Comparison of ENCODE assay signal across 15 mouse cellular contexts in genomic region chr13:42957856-42958255, GRCm38 (mm10).
DNase-seq lines count a peak whose midpoint lies in the region; ATAC-seq and TF ChIP-seq lines count a peak whose summit lies in the region.
"Had no signal": no experiment of that assay in that cellular context is flagged by ENCODE, and none has a peak within 500 bp of the region (broad histone marks: within the 10 kb centered on the region; RNA-seq: fewer than 3 reads in every experiment).

No protein-coding gene starts in this region.

- no peak overlapping the region for H3K27ac ChIP-seq in embryonic facial prominence, embryonic 14.5 days (replicated peaks; ENCODE audit: low read depth, low read length)
- no peak overlapping the region for H3K27ac ChIP-seq in embryonic facial prominence, embryonic 10.5 days (replicated peaks)
- no peak overlapping the region for H3K27ac ChIP-seq in lung, postnatal 0 days (ENCODE audit: low read length)
- H3K27ac ChIP-seq: embryonic facial prominence, embryonic 13.5 days; forebrain, embryonic 12.5 days; heart, embryonic 13.5 days; neural tube, embryonic 12.5 days had no signal

- WGBS in embryonic facial prominence, embryonic 14.5 days: 68% methylated on average over 7 of the region's 7 CpGs
- 75% methylated on average over 7 of the region's 7 CpGs for WGBS in embryonic facial prominence, embryonic 10.5 days
- WGBS in lung, postnatal 0 days: 46% methylated on average over 7 of the region's 7 CpGs

- H3K27me3 ChIP-seq in embryonic facial prominence, embryonic 14.5 days (replicated peaks; ENCODE audit: control insufficient read depth, insufficient read depth, low read length): no peaks in the 10 kb centered on the region
- H3K27me3 ChIP-seq in embryonic facial prominence, embryonic 10.5 days (replicated peaks; ENCODE audit: low read depth, poor library complexity, severe bottlenecking): no peaks in the 10 kb centered on the region
- H3K27me3 ChIP-seq in lung, postnatal 0 days (replicated peaks; ENCODE audit: insufficient read depth, low read length): no peaks in the 10 kb centered on the region
- H3K27me3 ChIP-seq: embryonic facial prominence, embryonic 13.5 days; forebrain, embryonic 12.5 days; heart, embryonic 13.5 days; neural tube, embryonic 12.5 days had no signal

- no peak for TF ChIP-seq EP300 in lung, postnatal 0 days (IDR thresholded peaks at IDR 0.05)

- ATAC-seq in embryonic facial prominence, embryonic 14.5 days (ENCODE audit: low read depth): no peak
- no peak for ATAC-seq in lung, postnatal 0 days
- ATAC-seq in inflammation-experienced regulatory T-cells, adult 6 months: no peak
- ATAC-seq: midbrain, embryonic 16.5 days had no signal

- no peak overlapping the region for H3K4me3 ChIP-seq in embryonic facial prominence, embryonic 14.5 days (ENCODE audit: low read depth, low read length)
- H3K4me3 ChIP-seq in embryonic facial prominence, embryonic 10.5 days: no peak overlapping the region
- no peak overlapping the region for H3K4me3 ChIP-seq in lung, postnatal 0 days (ENCODE audit: low read depth, low read length)
- H3K4me3 ChIP-seq: embryonic facial prominence, embryonic 13.5 days; forebrain, embryonic 12.5 days; heart, embryonic 13.5 days; neural tube, embryonic 12.5 days had no signal

- no peaks in the 10 kb centered on the region for H3K4me1 ChIP-seq in embryonic facial prominence, embryonic 14.5 days (ENCODE audit: control insufficient read depth, insufficient read depth, low read length)
- H3K4me1 ChIP-seq in embryonic facial prominence, embryonic 10.5 days: no peaks in the 10 kb centered on the region
- no peaks in the 10 kb centered on the region for H3K4me1 ChIP-seq in lung, postnatal 0 days (ENCODE audit: insufficient read depth, low read depth, low read length)
- H3K4me1 ChIP-seq: forebrain, embryonic 12.5 days; neural tube, embryonic 12.5 days had no signal

- H3K9me3 ChIP-seq in embryonic facial prominence, embryonic 14.5 days (ENCODE audit: control insufficient read depth, low read length): 0 out of 2 replicates have a peak, but pooled peaks cover 5% of the 10 kb centered on the region
- H3K9me3 ChIP-seq in embryonic facial prominence, embryonic 10.5 days: no peaks in the 10 kb centered on the region
- no peaks in the 10 kb centered on the region for H3K9me3 ChIP-seq in lung, postnatal 0 days (ENCODE audit: low read length)
- H3K9me3 ChIP-seq: embryonic facial prominence, embryonic 13.5 days; forebrain, embryonic 12.5 days; neural tube, embryonic 12.5 days had no signal

- H3K9ac ChIP-seq in embryonic facial prominence, embryonic 14.5 days (ENCODE audit: low read depth, low read length): no peak overlapping the region
- H3K9ac ChIP-seq in lung, postnatal 0 days (replicated peaks; ENCODE audit: low read depth): no peak overlapping the region
- H3K9ac ChIP-seq: embryonic facial prominence, embryonic 13.5 days; forebrain, embryonic 12.5 days; heart, embryonic 13.5 days; neural tube, embryonic 12.5 days had no signal

- TF ChIP-seq CTCF in lung, postnatal 0 days (IDR thresholded peaks at IDR 0.05): no peak

- no peak overlapping the region for H3K4me2 ChIP-seq in embryonic facial prominence, embryonic 14.5 days (ENCODE audit: low read depth, low read length)
- no peak overlapping the region for H3K4me2 ChIP-seq in lung, postnatal 0 days (replicated peaks; ENCODE audit: low read depth, low read length)
- H3K4me2 ChIP-seq: embryonic facial prominence, embryonic 13.5 days; forebrain, embryonic 12.5 days; heart, embryonic 13.5 days; neural tube, embryonic 12.5 days had no signal

- H3K36me3 ChIP-seq in embryonic facial prominence, embryonic 14.5 days (ENCODE audit: control insufficient read depth, insufficient read depth, low read length): no peaks in the 10 kb centered on the region
- no peaks in the 10 kb centered on the region for H3K36me3 ChIP-seq in embryonic facial prominence, embryonic 10.5 days (replicated peaks)
- H3K36me3 ChIP-seq in lung, postnatal 0 days (ENCODE audit: insufficient read depth, low read length): no peaks in the 10 kb centered on the region; the same call in 1 of the 2 replicates
- H3K36me3 ChIP-seq: embryonic facial prominence, embryonic 13.5 days; forebrain, embryonic 12.5 days; heart, embryonic 13.5 days; neural tube, embryonic 12.5 days had no signal

- peak; percentile 58 for DNase-seq in embryonic facial prominence, embryonic 14.5 days (ENCODE audit: low spot score)
- DNase-seq in embryonic facial prominence, embryonic 10.5 days (ENCODE audit: low spot score): no peak
- peak; percentile 31 for DNase-seq in layer of hippocampus, adult 11-12 months (ENCODE audit: low spot score)
- no peak for DNase-seq in layer of hippocampus, postnatal 25 days (ENCODE audit: extremely low spot score in 1 of 2, low spot score in 1 of 2)
- DNase-seq in R1 (ENCODE audit: low read depth, low spot score): peak; percentile 36
- DNase-seq in lung, postnatal 0 days (ENCODE audit: low spot score): peak; percentile 42
- no peak for DNase-seq in cerebellum, adult 11-12 months
- DNase-seq: adrenal gland, adult 8-10 months; kidney, postnatal 25 days had no signal

Comparison
In these comparisons a context has a peak if more than half of its experiments do, and no peak if none do; other contexts are left out.
1. DNase-seq: peak in embryonic facial prominence, embryonic 14.5 days (single experiment), layer of hippocampus, adult 11-12 months (single experiment), R1 (single experiment) and lung, postnatal 0 days (single experiment); none in embryonic facial prominence, embryonic 10.5 days (single experiment), layer of hippocampus, postnatal 25 days (0 of 2) and cerebellum, adult 11-12 months (single experiment).